Comparison of ENCODE assay signal across 24 mouse cellular contexts in genomic region chr1:54934911-54935310, GRCm38 (mm10). TPM values are rescaled to one million over a fixed set of nuclear protein-coding genes. Genes with fewer than 3 reads are reported as not detected.
DNase-seq lines count a peak whose midpoint lies in the region; ATAC-seq and TF ChIP-seq lines count a peak whose summit lies in the region.
"Had no signal": no experiment of that assay in that cellular context is flagged by ENCODE, and none has a peak within 500 bp of the region (broad histone marks: within the 10 kb centered on the region; RNA-seq: fewer than 3 reads in every experiment).

No protein-coding gene starts in this region.

- no peak for TF ChIP-seq CTCF in lung, postnatal 0 days (IDR thresholded peaks at IDR 0.05)
- TF ChIP-seq CTCF in MEL (IDR thresholded peaks at IDR 0.05 in 2 of 3, conservative IDR thresholded peaks at IDR 0.05 in 1 of 3; ENCODE audit: control insufficient read depth in 1 of 3, insufficient read depth in 1 of 3, low read depth in 2 of 3, low read length in 3 of 3, poor library complexity in 1 of 3, severe bottlenecking in 1 of 3), result no peak; a peak in 1 of 6 replicates

- no peak overlapping the region for H3K4me2 ChIP-seq in lung, postnatal 0 days (replicated peaks; ENCODE audit: low read depth, low read length)
- H3K4me2 ChIP-seq: forebrain, embryonic 12.5 days; hindbrain, embryonic 12.5 days; limb, embryonic 15.5 days; midbrain, embryonic 13.5 days; neural tube, embryonic 15.5 days had no signal

- H3K9me3 ChIP-seq in lung, postnatal 0 days (ENCODE audit: low read length), result no peaks in the 10 kb centered on the region
- no peaks in the 10 kb centered on the region for H3K9me3 ChIP-seq in MEL (replicated peaks; ENCODE audit: insufficient read depth, low read length)
- H3K9me3 ChIP-seq: forebrain, embryonic 12.5 days; hindbrain, embryonic 12.5 days; limb, embryonic 15.5 days; midbrain, embryonic 13.5 days; neural tube, embryonic 15.5 days had no signal

- no peaks in the 10 kb centered on the region for H3K36me3 ChIP-seq in lung, postnatal 0 days (ENCODE audit: insufficient read depth, low read length)
- H3K36me3 ChIP-seq in MEL (ENCODE audit: control insufficient read depth in 1 of 2, insufficient read depth in 2 of 2, low read length in 2 of 2), result no peaks in the 10 kb centered on the region
- H3K36me3 ChIP-seq: forebrain, embryonic 12.5 days; hindbrain, embryonic 12.5 days; limb, embryonic 15.5 days; midbrain, embryonic 13.5 days; neural tube, embryonic 15.5 days had no signal

- TF ChIP-seq POLR2A in MEL (IDR thresholded peaks at IDR 0.05; ENCODE audit: control insufficient read depth in 1 of 2, insufficient read depth in 1 of 2, low read depth in 1 of 2, low read length in 2 of 2, poor library complexity in 1 of 2), result no peak

- WGBS in lung, postnatal 0 days, result 69% methylated on average over 2 of the region's 2 CpGs

- H3K9ac ChIP-seq in lung, postnatal 0 days (replicated peaks; ENCODE audit: low read depth), result no peak overlapping the region
- H3K9ac ChIP-seq in MEL (ENCODE audit: control insufficient read depth, low read depth, low read length, poor library complexity, severe bottlenecking), result no peak overlapping the region
- H3K9ac ChIP-seq: forebrain, embryonic 12.5 days; hindbrain, embryonic 12.5 days; limb, embryonic 15.5 days; liver, postnatal 0 days; midbrain, embryonic 13.5 days; neural tube, embryonic 15.5 days had no signal

- no peak for TF ChIP-seq EP300 in lung, postnatal 0 days (IDR thresholded peaks at IDR 0.05)
- TF ChIP-seq EP300 in MEL (IDR thresholded peaks at IDR 0.05; ENCODE audit: low read depth in 1 of 2, low read length in 2 of 2), result no peak

- H3K79me2 ChIP-seq in MEL (ENCODE audit: control insufficient read depth, insufficient read depth, low read length, poor library complexity), result no peaks in the 10 kb centered on the region

- no peak for TF ChIP-seq RAD21 in MEL (IDR thresholded peaks at IDR 0.05; ENCODE audit: low read depth, low read length)

- no peaks in the 10 kb centered on the region for H3K27me3 ChIP-seq in lung, postnatal 0 days (replicated peaks; ENCODE audit: insufficient read depth, low read length)
- peaks cover 0 to 7% of the 10 kb centered on the region in 2 experiments; a peak in 3 of 4 replicates for H3K27me3 ChIP-seq in MEL (ENCODE audit: control insufficient read depth in 1 of 2, insufficient read depth in 2 of 2, low read length in 2 of 2)
- H3K27me3 ChIP-seq: forebrain, embryonic 12.5 days; hindbrain, embryonic 12.5 days; limb, embryonic 15.5 days; midbrain, embryonic 13.5 days; neural tube, embryonic 15.5 days; Patski had no signal

- no peak overlapping the region for H3K4me3 ChIP-seq in lung, postnatal 0 days (ENCODE audit: low read depth, low read length)
- no peak overlapping the region for H3K4me3 ChIP-seq in MEL (ENCODE audit: control insufficient read depth in 1 of 2, insufficient read depth in 1 of 2, low read depth in 2 of 2, low read length in 2 of 2)
- H3K4me3 ChIP-seq: forebrain, embryonic 12.5 days; gastrocnemius, adult 2 months; heart, adult 2 months; hindbrain, embryonic 12.5 days; limb, embryonic 15.5 days; midbrain, embryonic 13.5 days; neural tube, embryonic 15.5 days had no signal

- DNase-seq in lung, postnatal 0 days (ENCODE audit: low spot score), result peak; percentile 35
- no peak for DNase-seq in lung, postnatal 14 days
- DNase-seq in CD4-positive, CD25-positive, alpha-beta regulatory T cell, adult 2 months (ENCODE audit: low read depth, low spot score), result peak; percentile 31
- peak; percentile 26 for DNase-seq in MEL (ENCODE audit: low read depth, low spot score)
- peak; percentile 65 for DNase-seq in induced T-regulatory cell, adult 2 months (ENCODE audit: low read depth)
- no peak for DNase-seq in cerebellum, adult 11 months
- DNase-seq in urinary bladder, adult 2 months (ENCODE audit: low spot score), result no peak
- no peak for DNase-seq in thymus, postnatal 10 days (ENCODE audit: low spot score in 2 of 2)
- DNase-seq: adrenal gland, postnatal 36 days; cerebellum, adult 8-10 months; gastrocnemius, adult 2 months; kidney, adult 2 months; kidney, postnatal 25 days; liver, postnatal 0 days; right cerebral cortex, postnatal 4 days; thymus, postnatal 25 days had no signal

- peak; percentile 54; the same call in 1 of the 2 replicates for ATAC-seq in lung, postnatal 0 days
- ATAC-seq: inflammation-experienced regulatory T-cells, adult 6 months; liver, postnatal 0 days; midbrain, embryonic 13.5 days; Patski had no signal

- no peaks in the 10 kb centered on the region for H3K4me1 ChIP-seq in lung, postnatal 0 days (ENCODE audit: insufficient read depth, low read depth, low read length)
- H3K4me1 ChIP-seq in MEL (ENCODE audit: control insufficient read depth in 1 of 2, insufficient read depth in 2 of 2, low read length in 2 of 2), result no peaks in the 10 kb centered on the region
- H3K4me1 ChIP-seq: forebrain, embryonic 12.5 days; hindbrain, embryonic 12.5 days; midbrain, embryonic 13.5 days; neural tube, embryonic 15.5 days had no signal

- H3K27ac ChIP-seq in lung, postnatal 0 days (ENCODE audit: low read length), result no peak overlapping the region
- no peak overlapping the region for H3K27ac ChIP-seq in MEL (ENCODE audit: control insufficient read depth, low read depth, low read length)
- H3K27ac ChIP-seq: forebrain, embryonic 12.5 days; gastrocnemius, adult 2 months; heart, adult 2 months; hindbrain, embryonic 12.5 days; limb, embryonic 15.5 days; midbrain, embryonic 13.5 days; neural tube, embryonic 15.5 days had no signal

TF ChIP-seq in MEL, 35 proteins besides CTCF, POLR2A, EP300 and RAD21:
- TF ChIP-seq MXI1 (IDR thresholded peaks at IDR 0.05; ENCODE audit: low read depth, low read length) (no peak), CHD1 (IDR thresholded peaks at IDR 0.05; ENCODE audit: low read depth, low read length) (no peak), POLR2AphosphoS5 (IDR thresholded peaks at IDR 0.05; ENCODE audit: borderline replicate concordance, low read depth, low read length) (no peak), MYB (IDR thresholded peaks at IDR 0.05; ENCODE audit: low read depth, low read length) (no peak), TCF12 (IDR thresholded peaks at IDR 0.05; ENCODE audit: low read depth, low read length) (no peak), JUND (IDR thresholded peaks at IDR 0.05; ENCODE audit: low read depth, low read length) (no peak), ETS1 (IDR thresholded peaks at IDR 0.05; ENCODE audit: low read depth, low read length) (no peak), ZKSCAN1 (IDR thresholded peaks at IDR 0.05; ENCODE audit: low read depth, low read length) (no peak), CHD2 (IDR thresholded peaks at IDR 0.05; ENCODE audit: low read length) (no peak), SIN3A (IDR thresholded peaks at IDR 0.05; ENCODE audit: low read length) (no peak), MYC (IDR thresholded peaks at IDR 0.05; ENCODE audit: low read depth, low read length) (no peak), BHLHE40 (IDR thresholded peaks at IDR 0.05; ENCODE audit: borderline replicate concordance, low read depth, low read length) (no peak), HCFC1 (IDR thresholded peaks at IDR 0.05; ENCODE audit: low read depth, low read length) (no peak), TBP (IDR thresholded peaks at IDR 0.05; ENCODE audit: low read depth, low read length) (no peak), ZC3H11A (IDR thresholded peaks at IDR 0.05; ENCODE audit: low read depth, low read length) (no peak)

RNA-seq across cellular contexts. Expression of gene Ankrd44, which starts 8.7 kb away (rescaled TPM):
- 16.5 and 17.8 TPM in 2 replicates for polyA plus RNA-seq in lung, postnatal 0 days (2015; fragmentation: Nextera tagmentation; extraction: Ambion mirVana)
- total RNA-seq in MEL (2012; rRNA removed), result 1.9 and 2.3 TPM in 2 replicates
- polyA plus RNA-seq in MEL (2012; ENCODE audit: insufficient read depth in 1 of 2, insufficient read length in 2 of 2, low read depth in 1 of 2, low replicate concordance in 2 of 2, missing spikeins in 1 of 2), result 1 to 10 TPM in 1 of 2 experiments, not detected in 1; 4.4 TPM
- polyA plus RNA-seq in urinary bladder, adult 2 months (2012; rRNA removed), result 28.1 and 30.7 TPM in 2 replicates

Comparison
In these comparisons a context has a peak if more than half of its experiments do, and no peak if none do; other contexts are left out.
1. DNase-seq: peak in lung, postnatal 0 days (single experiment), CD4-positive, CD25-positive, alpha-beta regulatory T cell, adult 2 months (single experiment), MEL (single experiment) and induced T-regulatory cell, adult 2 months (single experiment); none in lung, postnatal 14 days (single experiment), cerebellum, adult 11 months (single experiment), urinary bladder, adult 2 months (single experiment) and thymus, postnatal 10 days (0 of 2).